Mouse (Mus musculus) megakaryocyte progenitor cell, adult 5-6 weeks (primary cell): ENCODE results near the gene Eipr1. TPM values are rescaled to one million over a fixed set of nuclear protein-coding genes. Genes with fewer than 3 reads are reported as not detected.

Source experiments
- ATAC-seq: replicated peaks from 2 replicates; pipeline ENCODE4 v1.8.0; 2016; ENCODE audit warnings: mild to moderate bottlenecking, moderate TSS enrichment, inconsistent platforms; ENCODE audit not compliant: poor library complexity
- total RNA-seq, 2 experiments: library from RNA; stranded (forward) in 1 of 2; stranded (reverse) in 1 of 2; fragments of 157-497, 149-512 nt in 1 of 2; fragments of 200-1000 nt in 1 of 2; gene quantifications; 2 replicates each; pipeline versions ENCODE4 v1.2.3 to v1.2.4; 2015 to 2017

Eipr1 gene
- total RNA-seq, 2 experiments from 2014 or later, result 21.6 to 26.6 TPM

DNA sequence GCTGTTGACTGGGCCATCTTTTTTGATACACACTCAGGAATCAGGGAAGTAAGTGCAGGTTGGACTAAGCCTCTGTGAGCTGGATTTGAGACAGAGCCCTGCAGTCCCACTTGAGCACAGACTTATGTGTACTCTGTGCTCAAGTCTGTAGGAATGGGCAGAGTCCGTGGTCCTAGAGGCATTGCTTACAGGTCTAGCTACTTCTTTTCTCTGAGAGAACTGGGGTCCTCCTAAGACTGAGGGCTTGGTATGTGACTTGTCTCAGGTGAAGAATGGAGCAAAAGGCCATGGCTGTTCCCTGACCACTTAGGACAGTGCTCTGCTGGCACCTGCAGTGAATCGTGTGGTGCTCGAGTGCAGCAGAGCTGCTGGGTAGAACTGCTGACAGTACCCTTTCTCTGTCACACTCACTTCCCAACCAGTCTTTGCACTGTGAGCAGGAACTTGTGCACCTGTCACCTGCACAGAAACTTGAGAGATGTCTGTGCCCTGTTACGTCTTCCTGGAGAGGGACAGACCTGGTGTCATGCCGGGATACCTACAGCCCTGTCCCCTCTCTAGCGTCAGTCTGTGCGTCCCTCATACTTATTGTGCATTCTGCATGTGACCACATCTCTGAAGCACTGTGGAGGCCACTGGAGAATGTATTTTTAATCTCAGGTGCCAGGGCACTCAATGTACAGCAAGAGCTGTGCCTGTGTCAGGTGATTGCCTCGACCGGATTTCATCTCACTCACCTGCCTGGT is 65.3 kb downstream of the Eipr1 start:
- ATAC-seq, result no peak

DNA sequence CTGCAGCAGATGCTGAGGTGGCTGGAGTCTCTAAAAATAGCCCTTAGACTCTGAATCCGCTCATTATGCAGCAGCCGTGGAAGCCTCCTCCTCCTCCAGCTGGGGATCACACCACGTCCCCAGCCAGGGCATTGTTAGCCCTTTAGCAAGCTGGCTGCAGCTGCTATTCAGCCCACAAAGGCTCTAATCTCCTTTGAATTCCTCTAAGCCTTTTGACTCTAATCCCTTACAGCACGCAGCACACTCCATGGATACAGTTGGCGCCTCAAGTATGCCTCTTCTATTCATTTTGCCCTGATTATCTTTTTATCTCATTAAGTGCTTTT is 65.8 kb downstream of the Eipr1 start:
- no peak for ATAC-seq

DNA sequence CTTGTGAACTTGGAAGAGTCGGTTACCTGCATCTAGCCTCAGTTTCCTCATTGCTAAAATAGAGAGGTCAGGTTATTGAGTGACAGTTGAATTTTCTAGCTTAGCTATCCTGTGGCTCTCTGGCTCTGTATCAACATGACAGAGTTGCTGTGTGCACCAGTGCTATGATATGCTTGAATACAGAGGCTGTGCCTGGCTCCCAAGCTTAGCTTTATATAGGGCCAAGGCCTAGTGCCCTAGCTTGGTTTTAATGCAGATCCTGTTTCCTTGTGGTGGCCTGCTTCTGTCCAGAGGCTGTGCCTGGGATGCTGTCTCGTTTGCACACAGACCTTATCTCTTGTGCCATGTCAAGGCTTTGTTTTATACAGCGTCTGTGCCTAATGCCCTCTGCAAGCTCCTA is 66.3 kb downstream of the Eipr1 start:
- ATAC-seq, result peak; percentile 42

DNA sequence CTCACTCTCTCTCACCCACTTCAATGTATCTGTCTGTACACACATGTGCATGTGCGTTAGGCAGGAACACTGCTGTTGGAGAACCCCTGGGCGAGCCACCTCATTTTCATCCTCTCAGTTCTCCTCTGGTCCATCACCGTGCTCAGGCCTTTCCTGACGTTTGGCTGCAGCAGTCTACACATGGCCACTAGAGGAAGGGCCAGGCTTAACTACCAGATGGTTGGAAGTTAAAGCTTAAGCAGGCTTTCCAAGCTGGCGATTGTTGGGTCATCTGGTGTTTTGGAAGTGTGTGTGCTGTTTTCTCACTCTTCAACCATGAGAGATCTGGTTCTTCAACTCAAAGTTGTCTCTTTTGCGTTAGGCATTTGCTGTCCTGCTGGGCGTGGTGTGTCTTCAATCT is 71.9 kb downstream of the Eipr1 start:
- no peak for ATAC-seq

DNA sequence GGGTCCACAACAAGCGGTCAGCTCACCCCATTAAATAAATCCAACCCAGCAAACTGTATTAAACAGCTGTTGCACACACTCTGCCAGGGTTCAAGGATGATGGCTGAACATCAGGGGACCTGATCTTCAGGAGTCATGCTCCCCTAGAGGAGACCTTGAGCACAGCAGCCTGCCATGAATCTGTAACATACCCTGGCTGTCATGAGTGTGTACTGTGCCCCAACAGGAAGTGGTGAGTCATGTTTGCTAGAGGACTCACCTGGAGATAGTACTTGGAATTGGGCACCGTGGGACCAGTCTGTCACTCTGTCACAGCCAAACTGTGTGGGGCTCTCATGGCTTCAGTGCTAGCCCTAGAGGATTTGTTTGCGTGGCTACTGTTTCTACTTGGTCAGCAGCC is 77.9 kb downstream of the Eipr1 start:
- peak; percentile 82 for ATAC-seq

DNA sequence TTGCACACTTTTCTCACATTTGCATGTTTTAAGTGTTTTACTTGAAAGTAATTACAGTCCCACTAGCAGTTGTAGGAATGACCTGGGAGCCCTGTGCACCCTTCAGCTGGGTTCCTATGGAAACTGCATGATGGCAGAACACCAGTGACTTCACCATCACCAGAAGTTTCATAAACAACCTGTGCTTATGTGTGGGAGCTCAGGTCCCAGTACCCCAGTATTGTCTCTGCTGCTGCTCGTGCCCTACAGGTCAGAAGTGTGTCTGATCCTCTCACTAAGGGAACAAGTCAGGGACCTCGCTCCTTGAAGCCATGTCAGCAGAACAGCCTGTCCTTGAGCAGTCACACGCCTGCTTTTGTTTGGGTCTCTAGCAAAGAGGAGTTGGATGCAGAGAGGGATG is 78.9 kb downstream of the Eipr1 start:
- no peak for ATAC-seq

DNA sequence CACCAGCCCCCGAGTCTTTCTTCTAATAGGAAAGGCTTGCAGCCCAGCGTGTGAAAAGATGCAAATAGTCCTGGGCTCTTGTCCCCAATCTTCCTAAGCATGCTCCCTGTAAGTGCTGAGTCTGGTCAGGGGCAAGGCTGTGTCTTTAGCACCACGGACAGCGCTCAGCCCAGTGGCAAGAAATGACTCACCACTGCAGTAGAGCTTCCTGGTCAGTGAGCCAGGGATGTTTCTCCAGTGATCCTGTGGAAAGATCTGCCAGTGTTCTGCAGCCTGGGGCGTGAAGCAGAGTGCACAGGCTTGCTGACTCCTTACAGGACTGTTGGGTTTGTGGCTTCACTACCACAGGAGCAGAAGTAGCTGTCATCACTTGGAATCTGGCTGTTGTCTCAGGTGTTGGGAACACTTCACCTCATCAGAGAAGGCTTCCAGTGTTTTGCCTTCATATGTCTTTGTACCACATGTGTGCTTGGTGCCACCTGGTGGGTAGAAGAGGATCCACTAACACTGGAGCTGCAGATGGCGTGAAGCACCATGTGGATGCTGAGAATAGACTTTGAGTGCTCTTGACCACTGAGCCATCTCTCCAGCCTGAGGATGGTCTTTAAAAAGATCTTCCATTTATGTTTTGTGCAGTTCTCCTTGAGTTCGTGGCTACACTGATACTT is 79.6 kb downstream of the Eipr1 start:
- ATAC-seq, result peak; percentile 75

DNA sequence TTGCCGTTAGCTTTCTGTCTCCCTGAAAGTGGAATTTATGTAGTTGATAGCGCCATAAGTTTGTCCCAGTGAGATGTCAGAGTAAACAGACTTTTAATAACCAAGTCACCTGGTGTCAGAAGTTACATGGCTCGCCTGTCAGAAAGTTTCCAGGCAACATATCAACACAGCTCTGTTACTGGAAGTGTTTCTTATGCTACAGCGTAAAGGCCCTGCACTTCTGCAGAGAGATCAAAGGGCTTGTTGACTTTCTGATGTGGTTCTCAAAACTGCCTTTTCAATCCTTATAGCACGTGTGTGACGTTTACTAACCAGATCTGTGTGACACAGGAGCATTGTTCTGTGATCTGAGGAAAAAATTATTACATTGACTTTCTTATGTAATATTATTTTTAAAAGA is 82.7 kb downstream of the Eipr1 start:
- no peak for ATAC-seq

DNA sequence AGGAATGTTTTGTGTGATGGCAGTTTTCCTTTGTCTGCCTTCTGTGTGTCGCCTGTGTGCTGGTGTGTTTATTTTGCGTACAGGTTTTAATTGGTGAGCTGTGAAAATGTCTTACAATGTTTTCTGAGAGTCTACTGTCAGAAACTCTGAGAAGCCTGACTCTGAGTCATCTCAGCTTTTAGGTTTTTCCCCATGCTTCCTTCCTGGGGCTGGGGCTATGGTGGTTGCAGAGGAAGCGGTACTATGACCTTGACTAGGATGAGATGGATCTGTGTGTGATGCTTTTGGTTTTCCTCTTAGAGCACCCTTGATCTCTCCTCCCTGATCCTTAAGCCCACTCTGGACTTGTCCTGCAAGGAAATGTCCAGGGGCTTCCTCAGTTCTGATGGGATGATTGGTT is 84.1 kb downstream of the Eipr1 start:
- ATAC-seq, result no peak

DNA sequence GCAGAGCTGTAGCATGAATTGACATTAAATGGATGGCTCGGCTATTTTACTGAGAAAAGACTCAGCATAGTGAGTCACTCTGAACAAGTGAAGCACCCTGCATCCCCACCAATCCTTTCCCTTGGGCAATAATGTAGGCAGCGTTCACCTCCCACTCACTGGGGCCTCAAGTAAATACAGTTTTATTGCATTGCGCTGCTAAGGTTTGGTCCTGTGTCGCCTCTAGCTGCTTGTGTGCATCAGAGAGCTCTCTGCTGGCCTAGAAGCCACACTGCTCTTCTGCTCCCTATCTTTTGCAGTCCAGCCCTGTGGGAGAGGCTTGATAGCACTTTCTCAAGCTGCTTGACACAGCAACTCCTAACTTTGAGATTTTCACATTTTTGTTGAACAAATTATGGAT is 86.7 kb downstream of the Eipr1 start:
- ATAC-seq, result no peak

DNA sequence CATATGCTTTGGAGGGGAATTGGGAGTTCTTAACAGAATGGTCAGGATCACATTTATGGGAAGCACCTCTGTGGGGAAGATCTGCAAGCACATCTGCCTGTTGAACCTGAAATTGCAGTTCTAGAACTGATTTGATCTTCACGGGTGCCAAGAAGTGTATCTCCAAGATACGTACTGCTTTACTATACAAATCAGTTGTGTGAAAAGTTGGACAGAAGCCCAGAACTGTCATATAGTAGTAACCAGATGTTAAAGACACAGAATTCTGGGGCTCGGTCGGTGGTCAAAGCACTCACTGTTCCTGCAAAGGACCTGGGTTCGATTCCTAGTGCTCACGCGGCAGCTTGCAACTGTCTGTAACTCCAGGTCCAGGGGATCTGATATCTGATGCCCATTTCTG is 87.4 kb downstream of the Eipr1 start:
- ATAC-seq, result no peak

DNA sequence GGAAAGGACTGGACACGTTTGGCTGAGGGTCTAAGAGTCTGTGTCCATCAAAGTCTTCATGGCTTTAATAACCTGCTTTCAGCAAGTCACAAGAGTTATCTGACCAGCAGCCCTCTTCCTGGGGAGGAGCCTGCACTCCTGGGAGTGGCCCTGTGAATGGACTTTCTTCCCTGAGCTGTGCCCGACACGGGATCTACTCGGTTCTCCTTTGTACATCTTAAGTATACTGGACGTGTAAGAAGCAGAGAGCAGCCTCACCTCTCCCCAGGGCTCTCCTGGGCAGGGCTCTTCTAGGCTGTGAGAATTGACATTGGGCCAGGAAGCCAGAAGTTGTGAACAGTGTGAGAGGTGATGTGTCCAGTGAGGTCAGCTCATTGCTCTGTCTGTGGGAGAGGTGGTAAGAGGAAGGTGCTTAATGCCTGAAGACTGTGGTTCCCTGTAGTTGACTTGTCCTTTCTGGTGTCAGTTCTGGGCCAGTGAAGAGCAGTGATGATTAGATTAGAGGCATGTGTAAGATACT is 89.6 kb downstream of the Eipr1 start:
- ATAC-seq, result no peak

DNA sequence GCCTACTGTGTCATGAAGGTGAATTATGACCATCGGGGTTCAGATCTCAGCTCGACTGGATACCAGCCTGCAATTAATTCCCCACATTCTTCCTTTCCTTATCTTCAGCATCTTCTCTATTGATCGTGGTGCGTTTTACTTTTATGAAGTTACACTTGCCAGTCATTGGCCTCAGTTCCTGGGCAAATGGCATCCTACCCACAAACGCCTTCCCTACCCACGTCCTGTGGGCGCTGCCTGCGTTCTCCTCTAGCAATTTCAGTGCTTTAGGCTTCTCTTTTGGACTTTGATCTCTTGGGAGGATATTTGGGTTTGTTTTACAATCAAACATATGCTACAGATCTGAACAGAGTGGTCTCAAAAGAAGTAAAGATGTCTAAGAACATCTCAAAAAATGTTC is 94.2 kb downstream of the Eipr1 start:
- no peak for ATAC-seq

DNA sequence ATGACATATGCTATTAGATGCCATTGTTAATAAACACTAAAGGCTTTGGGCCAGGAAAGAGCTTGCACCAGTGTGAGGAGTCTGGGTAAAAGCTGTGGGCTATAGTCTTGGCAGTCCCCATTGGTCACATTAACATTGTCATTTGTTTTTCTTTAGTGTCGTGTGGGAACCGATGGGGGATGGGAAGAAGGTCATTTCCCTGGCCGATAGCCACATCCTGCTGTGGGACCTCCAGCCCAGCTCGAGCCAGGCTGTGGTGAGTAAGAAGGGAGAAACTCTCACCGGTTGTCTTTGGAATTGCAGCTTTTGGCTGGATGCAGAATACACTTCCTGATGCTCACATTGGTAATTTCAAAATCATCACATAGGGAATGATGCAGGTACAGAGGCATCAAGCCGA is 95.8 kb downstream of the Eipr1 start:
- no peak for ATAC-seq

DNA sequence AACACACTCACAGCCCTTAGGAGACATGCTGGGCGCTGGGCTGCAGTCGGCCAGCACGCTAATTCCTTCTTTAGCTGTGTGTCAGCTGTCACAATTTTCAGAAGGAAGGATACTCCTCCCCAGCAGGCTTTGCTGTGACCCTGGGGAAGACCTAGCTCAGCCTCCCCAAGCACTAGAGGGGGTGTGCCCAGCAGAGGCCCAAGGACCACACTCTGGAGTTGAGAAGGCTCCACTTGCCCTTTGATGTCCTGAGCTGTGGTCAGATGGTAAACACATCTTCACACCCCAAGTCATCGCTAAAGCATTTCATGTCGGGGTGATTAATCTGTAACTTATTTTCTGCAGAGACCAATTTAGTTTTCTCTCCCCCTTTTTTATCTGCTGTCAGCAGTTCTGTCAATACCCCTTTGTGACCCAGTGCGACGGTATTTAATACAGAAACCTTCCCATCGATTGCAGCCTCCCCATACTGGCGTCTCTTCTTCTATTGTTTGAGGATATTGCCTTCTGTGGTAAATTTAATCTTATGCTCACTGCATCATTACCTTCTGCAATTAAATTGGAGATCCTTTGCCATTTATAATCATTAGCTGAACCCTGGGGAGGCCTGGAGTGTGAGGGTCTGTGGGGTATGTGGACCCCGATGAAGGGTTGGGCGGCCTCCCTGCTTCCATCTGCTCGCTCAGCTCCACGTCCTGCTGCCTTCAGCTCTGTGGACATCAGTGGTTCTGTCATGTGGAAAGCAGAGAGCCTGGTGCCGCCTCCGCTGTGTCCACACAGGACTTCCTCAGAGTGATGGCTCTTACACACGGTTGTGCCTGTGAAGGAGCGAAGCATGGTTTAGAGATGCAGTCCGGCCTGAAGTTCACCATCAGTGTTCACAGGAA is 97.4 kb downstream of the Eipr1 start:
- ATAC-seq, result no peak

DNA sequence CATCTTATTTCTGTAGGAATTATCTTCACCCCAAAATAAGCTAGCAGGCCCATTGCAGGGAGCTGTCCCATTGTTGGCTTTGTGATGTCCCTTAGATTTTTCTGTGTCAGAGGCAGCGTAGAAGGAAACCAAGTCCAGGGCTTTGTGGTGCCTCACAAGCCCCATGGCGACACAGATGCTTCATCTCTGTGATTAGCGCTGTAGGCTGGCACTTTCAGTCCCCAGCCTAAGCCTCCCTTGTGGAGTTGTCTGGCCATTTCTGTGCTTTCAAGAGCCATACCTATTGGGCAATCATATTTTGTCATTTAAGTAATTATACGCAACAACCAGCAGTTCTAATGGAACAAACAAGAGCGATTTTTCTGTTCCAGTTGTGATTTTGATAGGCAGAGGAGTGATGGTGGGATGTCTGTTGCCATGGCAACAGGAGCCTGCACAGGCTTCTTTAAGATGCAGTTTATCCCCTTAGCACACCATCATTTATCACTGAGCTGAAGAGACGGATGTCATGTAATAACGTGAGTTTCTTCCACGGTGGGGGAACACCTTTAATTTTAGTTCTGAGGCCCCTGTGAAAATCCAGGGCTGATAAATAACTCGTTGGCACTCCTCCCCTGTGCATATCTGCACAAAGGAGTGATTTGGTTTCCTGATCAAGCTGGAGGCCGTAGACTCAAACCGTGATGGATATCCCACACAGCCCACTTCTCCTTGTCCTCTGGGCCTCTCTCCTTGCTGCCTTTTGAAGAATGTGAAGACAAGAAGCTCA is 108.1 kb downstream of the Eipr1 start:
- no peak for ATAC-seq

DNA sequence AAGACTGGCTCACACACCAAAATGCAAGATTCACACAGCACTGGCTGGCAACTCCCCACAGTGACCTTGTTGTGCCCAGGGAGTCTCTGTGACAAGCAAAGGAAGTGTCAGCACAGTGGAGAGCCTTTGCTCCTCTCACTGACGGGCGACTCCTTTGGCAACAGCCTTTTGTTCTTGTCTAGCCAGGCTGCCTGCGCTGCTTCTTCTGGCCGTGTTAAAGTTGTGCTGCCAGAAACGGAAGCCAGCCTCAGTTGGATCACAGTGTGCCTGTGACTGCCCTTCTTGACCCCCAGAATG is 108.6 kb downstream of the Eipr1 start:
- ATAC-seq, result no peak

DNA sequence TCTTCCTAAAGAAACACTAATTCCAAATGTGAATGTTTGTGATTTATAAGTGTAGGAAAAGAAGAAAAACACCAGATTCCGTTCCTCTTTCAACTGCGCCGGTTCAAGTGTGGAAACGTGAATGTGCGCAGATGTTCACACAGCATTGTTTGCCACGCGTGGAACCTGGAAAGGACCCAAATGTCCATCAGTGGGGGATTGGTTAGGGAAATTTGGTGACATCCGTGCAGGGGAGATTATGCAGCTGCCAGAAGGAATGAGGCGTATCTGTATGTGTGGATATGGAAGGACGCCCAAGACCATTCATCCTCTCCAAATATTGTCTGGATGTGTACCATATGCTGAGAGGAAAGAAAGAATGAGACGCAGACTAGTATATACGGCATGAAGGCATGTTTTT is 111.7 kb downstream of the Eipr1 start:
- no peak for ATAC-seq

DNA sequence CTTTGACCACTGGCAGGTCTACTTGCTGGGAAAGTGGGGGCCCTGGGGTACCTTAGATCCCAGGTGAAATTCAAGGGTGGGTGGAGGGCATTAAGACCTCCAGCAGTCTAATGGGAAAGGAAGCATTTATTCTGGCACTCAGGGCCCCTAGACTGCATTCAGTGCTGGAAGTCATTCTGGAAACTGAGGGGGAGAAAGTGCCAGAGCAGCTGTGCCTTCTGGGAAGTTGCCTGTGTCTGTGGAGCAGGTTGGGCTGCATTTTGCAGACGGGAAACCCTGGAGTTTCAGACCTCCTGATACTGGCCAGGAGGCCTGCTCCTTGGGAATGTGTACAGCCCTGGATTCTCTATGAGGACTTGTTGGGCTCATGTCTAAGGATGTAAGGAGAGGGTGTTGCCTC is 114.5 kb downstream of the Eipr1 start:
- ATAC-seq, result no peak

DNA sequence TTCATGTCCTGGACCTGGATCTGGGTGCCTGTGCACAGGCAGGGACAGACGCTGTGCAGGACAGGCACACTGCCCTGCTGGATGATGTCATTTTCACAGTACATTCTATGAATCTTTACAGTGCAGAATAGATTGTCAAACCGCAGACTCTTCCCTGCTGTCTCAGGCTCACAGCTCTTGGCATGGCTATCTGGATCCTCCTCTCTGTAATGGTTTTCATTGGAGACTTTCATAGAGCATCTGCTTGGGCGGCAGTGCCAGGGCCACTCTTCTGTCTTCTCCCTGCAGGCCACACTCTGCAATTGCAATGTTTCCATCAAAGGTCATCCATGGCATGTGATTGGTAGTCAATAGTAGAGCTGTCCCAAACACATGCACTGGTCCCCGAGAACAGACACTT is 117.2 kb downstream of the Eipr1 start:
- no peak for ATAC-seq

DNA sequence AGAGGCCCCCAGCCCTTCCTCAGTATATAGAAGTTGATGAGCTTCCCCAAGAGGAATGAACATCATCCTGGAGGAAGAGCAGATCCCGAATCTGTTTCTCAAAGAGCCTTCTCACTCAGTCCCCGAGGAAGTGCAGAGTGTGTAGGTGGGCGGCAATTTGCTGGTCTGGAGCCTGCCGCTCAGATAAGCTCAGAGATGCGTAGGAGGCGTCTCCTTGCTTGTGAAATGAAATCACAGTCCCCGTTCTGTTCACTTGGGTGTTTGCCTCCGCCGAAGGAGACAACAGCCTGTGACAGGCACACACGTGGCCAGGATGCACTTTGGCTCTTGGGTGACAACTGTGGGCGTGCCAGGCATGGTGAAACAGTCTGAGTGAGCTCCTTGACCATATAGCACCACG is 120.7 kb downstream of the Eipr1 start:
- no peak for ATAC-seq
